Mouse (Mus musculus): ENCODE measurements around the gene Unc79.

DNA sequence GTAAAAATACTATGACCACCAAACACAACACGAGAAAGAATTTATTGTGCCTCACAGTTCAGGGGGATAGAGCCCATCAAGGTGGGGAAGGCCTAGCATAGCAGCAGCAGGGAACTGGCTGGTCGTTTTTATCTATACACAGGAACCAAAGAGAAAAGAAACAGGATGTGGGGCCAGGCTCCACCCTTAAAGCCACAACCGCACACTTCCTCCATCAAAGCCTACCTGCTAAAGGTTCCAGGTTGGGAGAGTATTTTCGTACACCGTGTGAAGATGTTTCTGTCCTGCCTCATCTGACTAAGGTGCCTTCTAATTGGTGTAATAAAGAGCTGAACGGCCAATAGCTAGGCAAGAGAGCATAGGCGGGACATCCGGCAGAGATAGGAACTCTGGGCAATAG is 168.0 kb downstream of the Unc79 start:
- TF ChIP-seq EP300 (IDR thresholded peaks at IDR 0.05; ENCODE audit: low read depth) (no peak), CTCF (IDR thresholded peaks at IDR 0.05; ENCODE audit: low read depth) (no peak)
